Mouse (Mus musculus) MEL (cell line): ENCODE measurements around the gene Paqr5.
A peak's percentile ranks its signal among the peaks of the same experiment; 100 is the strongest.

Source experiments
- CHD1 ChIP-seq: IDR thresholded peaks from 2 replicates; pipeline ENCODE4 v1.6.1; 2012; ENCODE audit warnings: low read depth, mild to moderate bottlenecking, inconsistent platforms, low read length, improper control_type of control experiment
- CTCF ChIP-seq, 3 experiments: IDR thresholded peaks in 2 of 3; conservative IDR thresholded peaks in 1 of 3; 2 replicates each; pipeline ENCODE4 v1.5.1; 2011 to 2012; ENCODE audit warnings: low read length in 3 of 3, low read depth in 2 of 3, mild to moderate bottlenecking in 2 of 3, improper control_type of control experiment in 1 of 3, inconsistent platforms in 1 of 3, mixed read lengths in 1 of 3, moderate library complexity in 1 of 3; ENCODE audit not compliant: control insufficient read depth in 1 of 3, insufficient read depth in 1 of 3, poor library complexity in 1 of 3, severe bottlenecking in 1 of 3
- EP300 ChIP-seq, 2 experiments: IDR thresholded peaks; 2 replicates each; pipeline ENCODE4 v1.6.1; 2011; ENCODE audit warnings: improper control_type of control experiment in 2 of 2, low read length in 2 of 2, low read depth in 1 of 2, mild to moderate bottlenecking in 1 of 2
- KAT2A ChIP-seq: conservative IDR thresholded peaks from 2 replicates; pipeline ENCODE4 v1.6.1; 2012; ENCODE audit warnings: low read depth, low read length, improper control_type of control experiment, inconsistent platforms
- MEF2A ChIP-seq: IDR thresholded peaks from 2 replicates; pipeline ENCODE4 v1.6.1; 2014; ENCODE audit warnings: low read depth, mild to moderate bottlenecking, inconsistent platforms, low read length, improper control_type of control experiment; ENCODE audit not compliant: poor library complexity, insufficient replicate concordance, severe bottlenecking; ENCODE audit errors: extremely low read depth
- POLR2A ChIP-seq, 2 experiments: IDR thresholded peaks; 2 replicates each; pipeline ENCODE4 v1.6.1; 2011 to 2012; ENCODE audit warnings: low read length in 2 of 2, mild to moderate bottlenecking in 2 of 2, control low read depth in 1 of 2, improper control_type of control experiment in 1 of 2, low read depth in 1 of 2, moderate library complexity in 1 of 2; ENCODE audit not compliant: control insufficient read depth in 1 of 2, insufficient read depth in 1 of 2, poor library complexity in 1 of 2
- POLR2AphosphoS2 ChIP-seq: IDR thresholded peaks from 2 replicates; pipeline ENCODE4 v1.6.1; 2011; ENCODE audit warnings: low read length, improper control_type of control experiment
- TCF12 ChIP-seq: IDR thresholded peaks from 2 replicates; pipeline ENCODE4 v1.6.1; 2014; ENCODE audit warnings: low read depth, mild to moderate bottlenecking, inconsistent platforms, low read length, improper control_type of control experiment, moderate library complexity

GRCm38 (mm10) chr9:61933333-61933732 lies 93.3 kb downstream of the Paqr5 start:
- TF ChIP-seq KAT2A (no peak), CTCF (IDR thresholded peaks at IDR 0.05 in 2 of 3, conservative IDR thresholded peaks at IDR 0.05 in 1 of 3; ENCODE audit: control insufficient read depth in 1 of 3, insufficient read depth in 1 of 3, low read depth in 2 of 3, low read length in 3 of 3, poor library complexity in 1 of 3, severe bottlenecking in 1 of 3) (0 out of 6 replicates have a peak, but pooled peaks of 1 of the 3 experiments have one; percentile 2), POLR2A (IDR thresholded peaks at IDR 0.05; ENCODE audit: control insufficient read depth in 1 of 2, insufficient read depth in 1 of 2, low read depth in 1 of 2, low read length in 2 of 2, poor library complexity in 1 of 2) (no peak), CHD1 (no peak), TCF12 (no peak), POLR2AphosphoS2 (no peak), MEF2A (no peak), EP300 (IDR thresholded peaks at IDR 0.05; ENCODE audit: low read depth in 1 of 2, low read length in 2 of 2) (no peak)
